Mouse (Mus musculus) naive thymus-derived CD4-positive, alpha-beta T cell, adult 2 months (primary cell): Measurements from ENCODE around the gene Olfr789.

ENCODE experiments used
- DNase-seq: peaks from one replicate; pipeline ENCODE4 v3.0.0-alpha.2; 2011; ENCODE audit warnings: low read depth

Gene Olfr789

DNA sequence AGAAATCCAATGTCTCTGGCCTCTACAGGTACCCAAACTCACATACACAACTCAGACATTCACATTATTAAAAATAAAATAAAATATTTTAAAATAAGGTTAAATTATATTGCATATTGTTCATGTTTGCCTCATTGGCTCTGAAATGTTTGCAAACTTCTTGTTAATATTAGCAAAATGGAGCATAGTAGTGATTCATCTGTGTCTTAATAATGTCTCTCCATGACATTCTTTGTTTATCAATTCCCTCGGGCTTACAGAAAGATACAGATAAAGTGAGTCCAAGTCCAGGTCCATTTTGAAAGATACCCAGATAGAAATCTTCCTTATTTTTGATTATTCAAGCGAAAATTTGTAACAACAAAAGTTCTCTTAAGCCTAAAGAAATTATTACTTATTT is at the start of gene Olfr789:
TSS of gene Olfr789 (plus strand) at position 301 of the 400 bp plus-strand sequence.
- DNase-seq: no peak

DNA sequence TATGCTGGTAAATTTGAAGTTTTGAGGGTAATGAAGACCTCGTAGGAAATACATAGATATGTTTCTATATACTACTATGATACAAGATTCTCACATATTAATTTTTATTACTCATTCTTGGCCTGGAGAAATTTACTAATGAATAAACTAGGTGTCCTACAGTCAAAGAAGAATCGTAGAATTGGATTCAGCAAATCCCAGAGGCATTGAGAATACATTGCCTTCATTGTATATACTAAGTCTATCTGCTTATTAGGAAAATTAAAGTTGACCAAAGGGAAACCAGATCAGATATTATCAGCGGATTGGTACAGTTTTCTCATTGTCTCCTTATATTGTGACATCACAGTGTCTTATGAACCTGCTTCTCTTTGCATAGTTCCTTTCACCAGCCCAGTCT is 23.0 kb upstream of the Olfr789 start, which contains the start of gene Olfr787:
TSS of gene Olfr787 (plus strand) at position 301 of the 400 bp plus-strand sequence.
- DNase-seq: no peak

DNA sequence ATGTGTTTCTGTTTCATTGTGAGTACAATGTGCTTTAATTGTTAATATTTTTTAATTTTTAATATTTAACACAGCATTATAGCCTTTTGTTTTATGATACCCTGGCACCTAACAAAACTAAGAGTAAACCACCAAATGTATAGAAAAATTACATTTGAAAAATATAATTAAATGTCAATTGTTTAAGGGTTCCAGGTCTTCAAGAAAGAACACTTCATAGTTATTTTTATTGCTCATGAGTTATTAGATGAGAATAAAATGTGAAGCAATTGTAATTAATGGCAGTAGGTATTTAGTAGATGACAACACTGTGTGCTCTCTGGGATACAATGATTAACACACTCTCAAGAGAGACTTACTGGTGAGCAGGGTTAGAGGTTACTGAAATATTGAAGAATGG is 13.9 kb upstream of the Olfr789 start, which contains the start of gene Olfr788:
TSS of gene Olfr788 (plus strand) at position 301 of the 400 bp plus-strand sequence.
- DNase-seq: no peak

DNA sequence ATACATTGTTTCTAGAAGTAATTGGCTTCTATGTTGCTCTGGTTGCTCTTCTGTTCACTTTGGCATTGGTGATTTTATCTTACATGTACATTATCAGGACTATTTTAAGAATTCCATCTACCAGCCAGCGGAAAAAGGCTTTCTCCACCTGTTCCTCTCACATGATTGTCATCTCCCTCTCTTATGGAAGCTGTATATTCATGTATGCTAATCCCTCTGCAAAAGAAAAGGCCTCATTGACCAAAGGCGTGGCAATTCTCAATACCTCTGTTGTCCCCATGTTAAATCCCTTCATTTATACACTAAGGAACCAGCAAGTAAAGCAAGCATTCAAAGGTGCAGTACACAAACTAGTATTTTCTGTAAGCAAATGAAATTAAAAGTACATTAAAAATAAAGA is 11.3 kb upstream of the Olfr789 start:
- no peak for DNase-seq

DNA sequence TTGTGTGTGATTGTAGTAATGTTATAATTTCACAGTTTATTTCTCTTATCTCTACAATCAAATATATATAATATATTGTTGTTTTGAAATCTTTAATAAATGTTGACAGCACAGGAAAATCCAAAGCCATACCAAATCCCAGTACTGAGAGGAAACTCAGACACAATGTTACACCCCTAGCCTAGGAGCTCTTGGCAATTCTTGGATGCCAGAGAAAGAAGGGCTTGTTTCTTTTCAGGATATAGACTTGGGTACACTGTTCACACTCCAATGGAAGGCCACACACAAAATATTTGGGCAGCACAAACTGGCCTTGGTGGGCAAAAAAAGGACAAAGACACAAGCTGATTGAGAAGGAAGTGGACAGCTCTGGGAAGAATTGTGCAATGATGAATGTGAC is 10.8 kb upstream of the Olfr789 start:
- no peak for DNase-seq

DNA sequence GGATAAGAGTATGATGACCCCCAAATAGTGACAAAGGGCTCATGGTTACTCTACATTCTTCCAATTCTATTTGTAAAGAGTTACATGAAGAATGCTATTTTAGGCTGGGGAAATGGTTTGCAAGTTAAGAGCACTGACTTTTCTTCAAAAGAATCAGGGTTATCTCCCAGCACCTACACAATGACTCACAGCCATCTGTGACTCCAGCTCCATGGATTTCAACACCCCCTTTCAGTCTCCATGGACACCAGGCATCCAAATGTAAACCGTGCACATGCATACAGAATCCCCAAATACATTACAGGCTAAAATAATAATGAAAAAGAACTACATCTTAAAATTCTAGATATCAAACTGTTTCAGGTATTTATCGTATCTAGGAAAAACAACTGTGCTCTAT is 5.5 kb downstream of the Olfr789 start:
- DNase-seq: no peak

DNA sequence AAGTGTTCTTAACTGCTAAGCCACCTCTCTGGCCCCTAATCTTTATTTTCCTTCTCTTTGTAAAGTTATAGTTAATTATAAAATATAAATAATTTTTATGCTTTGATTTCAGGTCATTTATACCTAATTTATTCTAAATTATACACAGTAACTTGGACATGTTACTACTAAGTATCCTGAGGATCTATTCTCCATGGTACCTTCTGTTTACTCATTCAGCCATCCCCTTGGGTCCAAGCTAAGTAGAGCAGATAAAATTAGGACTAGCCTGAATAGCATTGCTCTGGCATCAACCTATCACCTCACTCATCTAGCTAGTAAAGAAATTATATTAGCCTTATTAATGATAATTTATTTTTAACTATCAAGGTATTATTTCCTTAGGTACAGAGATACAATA is 13.6 kb downstream of the Olfr789 start, which contains the start of gene Olfr790:
TSS of gene Olfr790 (plus strand) at position 301 of the 400 bp plus-strand sequence.
- DNase-seq: no peak

DNA sequence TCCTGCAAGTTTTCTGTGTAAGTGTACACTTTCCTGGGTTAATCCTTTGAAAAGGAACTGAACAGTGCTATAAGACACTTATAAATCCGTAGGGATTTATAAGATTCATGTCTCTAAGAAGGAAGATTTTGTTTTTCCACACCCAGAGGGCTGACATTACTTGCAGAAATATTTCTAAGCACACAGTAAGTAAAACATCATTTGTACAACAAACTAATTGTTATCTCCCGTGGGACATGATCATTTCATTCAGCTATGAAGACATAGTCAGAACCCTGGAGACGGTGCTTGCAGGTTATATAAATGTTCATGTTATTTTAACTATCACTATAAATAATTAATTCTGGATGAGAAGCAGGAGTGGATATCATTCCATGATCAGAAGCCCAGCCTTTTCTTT is 36.9 kb downstream of the Olfr789 start, which contains the start of gene Olfr791:
TSS of gene Olfr791 (plus strand) at position 301 of the 400 bp plus-strand sequence.
- no peak for DNase-seq

DNA sequence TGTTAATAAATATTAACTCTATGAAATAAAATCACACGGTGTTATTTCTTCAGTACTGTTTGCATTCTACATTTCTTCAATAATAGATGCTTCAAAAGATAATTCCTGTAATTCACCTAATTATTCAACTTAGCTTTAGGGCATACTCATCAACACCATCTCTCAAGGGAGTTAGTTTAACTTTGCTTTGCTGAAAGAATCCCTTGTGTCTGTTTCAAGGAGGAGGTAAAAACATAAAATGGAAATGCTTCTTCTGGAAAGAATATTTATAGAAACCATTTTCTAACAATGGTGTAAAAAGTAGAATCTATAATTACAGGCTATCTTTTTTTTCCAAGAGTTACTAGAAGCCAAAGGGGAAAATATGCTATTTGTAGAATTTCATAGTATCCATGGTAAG is 54.3 kb downstream of the Olfr789 start, which contains the start of gene Olfr792:
TSS of gene Olfr792 (plus strand) at position 301 of the 400 bp plus-strand sequence.
- DNase-seq: no peak
